Mouse (Mus musculus): ENCODE results near the gene Med13l.

Med13l gene

GRCm38 (mm10) chr5:118560385-118561085 is at the start of gene Med13l:
Gene Med13l (plus strand): TSS chr5:118560679.
- peak; percentile 73 to 76 for DNase-seq

- no peak for DNase-seq
Observed at GRCm38 (mm10) chr5:118510969-118511368, 49.5 kb upstream of the Med13l start.

- DNase-seq, result no peak
Observed at GRCm38 (mm10) chr5:118513005-118513404, 47.5 kb upstream of the Med13l start.

- peak; percentile 40 to 52 for DNase-seq
Observed at GRCm38 (mm10) chr5:118513629-118514526, 46.6 kb upstream of the Med13l start.

GRCm38 (mm10) chr5:118514527-118514831 is 46.0 kb upstream of the Med13l start:
- no peak for DNase-seq

GRCm38 (mm10) chr5:118514842-118515241 is 45.6 kb upstream of the Med13l start:
- DNase-seq, result no peak

- DNase-seq, result no peak
Observed at GRCm38 (mm10) chr5:118515280-118515721, 45.2 kb upstream of the Med13l start.

- DNase-seq, result no peak
Observed at GRCm38 (mm10) chr5:118516066-118516465, 44.4 kb upstream of the Med13l start.

- DNase-seq, result no peak
Observed at GRCm38 (mm10) chr5:118516470-118516869, 44.0 kb upstream of the Med13l start.

GRCm38 (mm10) chr5:118520457-118520856 is 40.0 kb upstream of the Med13l start:
- no peak for DNase-seq

- DNase-seq, result no peak
Observed at GRCm38 (mm10) chr5:118524400-118524799, 36.1 kb upstream of the Med13l start.

GRCm38 (mm10) chr5:118525634-118526033 is 34.8 kb upstream of the Med13l start:
- DNase-seq, result no peak

GRCm38 (mm10) chr5:118526504-118526903 is 34.0 kb upstream of the Med13l start:
- no peak for DNase-seq

- no peak for DNase-seq
Observed at GRCm38 (mm10) chr5:118529241-118529640, 31.2 kb upstream of the Med13l start.

GRCm38 (mm10) chr5:118532125-118532524 is 28.4 kb upstream of the Med13l start:
- DNase-seq, result no peak

GRCm38 (mm10) chr5:118532659-118533058 is 27.8 kb upstream of the Med13l start:
- no peak for DNase-seq

GRCm38 (mm10) chr5:118534407-118534921 is 26.0 kb upstream of the Med13l start:
- no peak for DNase-seq

- DNase-seq, result no peak
Observed at GRCm38 (mm10) chr5:118535130-118535529, 25.3 kb upstream of the Med13l start.

- no peak for DNase-seq
Observed at GRCm38 (mm10) chr5:118538487-118538886, 22.0 kb upstream of the Med13l start.

GRCm38 (mm10) chr5:118543816-118544215 is 16.7 kb upstream of the Med13l start:
- no peak for DNase-seq

GRCm38 (mm10) chr5:118550493-118550892 is 10.0 kb upstream of the Med13l start:
- no peak for DNase-seq

GRCm38 (mm10) chr5:118553290-118553689 is 7.2 kb upstream of the Med13l start:
- DNase-seq, result no peak

GRCm38 (mm10) chr5:118555305-118555704 is 5.2 kb upstream of the Med13l start:
- DNase-seq, result peak; percentile 21 to 27

All from B cell, adult 2 months (primary cell).